Mouse (Mus musculus) kidney, postnatal 0 days (tissue): ENCODE data around the gene Mrps17. TPM values are rescaled to one million over a fixed set of nuclear protein-coding genes. Genes with fewer than 3 reads are reported as not detected.
A peak's percentile ranks its signal among the peaks of the same experiment; 100 is the strongest.

Experiments
- ATAC-seq: fragments of 200-750 bp; cut with Nextera tagmentation; replicated peaks from 2 replicates; pipeline ENCODE4 v1.8.0; 2017; ENCODE audit warnings: low read depth, moderate number of reproducible peaks, moderate TSS enrichment, moderate library complexity; ENCODE audit not compliant: low FRiP score
- DNase-seq: peaks from one replicate; pipeline ENCODE4 v3.0.0-alpha.2; 2016; ENCODE audit warnings: low spot score
- H3K27ac ChIP-seq: fragments of 300-500 bp; sonication (generic); 2 replicates; pipeline ENCODE4 v1.5.1; 2014; ENCODE audit warnings: mild to moderate bottlenecking
- H3K27me3 ChIP-seq: fragments of 300-500 bp; sonication (generic); 2 replicates; pipeline ENCODE4 v1.6.1; 2014; ENCODE audit warnings: low read length, mixed read lengths; ENCODE audit not compliant: insufficient read depth
- H3K36me3 ChIP-seq: fragments of 300-500 bp; sonication (generic); 2 replicates; pipeline ENCODE4 v1.6.1; 2014; ENCODE audit warnings: low read length, mixed read lengths; ENCODE audit not compliant: insufficient read depth
- H3K4me1 ChIP-seq: fragments of 300-500 bp; sonication (generic); replicated peaks from 2 replicates; pipeline ENCODE4 v1.6.1; 2014; ENCODE audit warnings: antibody characterized with exemption, low read length, mixed read lengths; ENCODE audit not compliant: insufficient read depth
- H3K4me2 ChIP-seq: fragments of 300-500 bp; sonication (generic); 2 replicates; pipeline ENCODE4 v1.6.1; 2014; ENCODE audit warnings: mild to moderate bottlenecking, low read length, moderate library complexity, mixed read lengths
- H3K4me3 ChIP-seq: fragments of 300-500 bp; sonication (generic); replicated peaks from 2 replicates; pipeline ENCODE4 v1.5.1; 2014; ENCODE audit warnings: low read depth, low read length
- H3K9ac ChIP-seq: fragments of 300-500 bp; sonication (generic); 2 replicates; pipeline ENCODE4 v1.6.1; 2014; ENCODE audit warnings: low read depth, low read length
- H3K9me3 ChIP-seq: fragments of 300-500 bp; sonication (generic); replicated peaks from 2 replicates; pipeline ENCODE4 v1.6.1; 2016; ENCODE audit warnings: low read length, inconsistent platforms, mixed read lengths
- CTCF ChIP-seq: IDR thresholded peaks from 2 replicates; pipeline ENCODE4 v1.5.1; 2016; ENCODE audit warnings: antibody characterized with exemption, low read depth, mild to moderate bottlenecking, moderate library complexity
- WGBS: fragments of 180-500 bp; shearing (Covaris S2); extraction: QIAGEN DNeasy Blood & Tissue Kit; methylation state at CpG from one replicate; pipeline ENCODE4 v1.1.7; 2014; 5-methylcytosine and 5-hydroxymethylcytosine counted together
- polyA plus RNA-seq: library from polyadenylated mRNA; unstranded; fragments of >200 nt; fragmentation: Nextera tagmentation; extraction: Ambion mirVana; gene quantifications from 2 replicates; pipeline ENCODE4 v1.2.1, GENCODE M21; 2015

The Mrps17 gene
- polyA plus RNA-seq, 1 experiment from 2014 or later: 209 TPM

DNA sequence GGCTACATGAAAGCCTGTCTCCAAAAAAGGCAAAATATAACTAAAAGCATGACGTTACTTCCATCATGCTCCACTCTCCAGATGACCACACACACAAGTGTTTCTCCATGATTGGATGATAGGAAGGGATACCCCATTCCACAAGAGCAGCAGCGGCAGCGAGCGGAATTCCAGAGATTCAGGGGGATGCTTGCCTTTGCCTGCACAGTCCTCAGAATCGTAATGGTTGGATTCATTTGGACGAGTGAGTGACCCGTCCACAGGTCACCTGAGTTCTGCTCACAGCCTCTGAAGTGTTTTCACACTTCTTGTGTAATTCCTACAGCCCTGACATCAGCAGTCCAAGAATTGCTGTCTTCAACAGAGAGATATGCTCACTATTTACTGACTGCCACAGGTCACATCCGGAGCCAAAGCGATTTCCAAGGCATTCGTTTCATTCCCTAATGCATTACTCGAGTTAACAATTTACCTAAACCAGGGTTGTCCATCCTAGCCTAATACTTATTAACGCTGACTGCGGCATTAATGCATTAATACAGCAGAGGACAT lies 44.7 kb downstream of the Mrps17 start:
- no peaks in the 10 kb centered on the region for H3K27me3 ChIP-seq
- peaks cover 14% of the 10 kb centered on the region for H3K36me3 ChIP-seq
- H3K4me1 ChIP-seq: no peaks in the 10 kb centered on the region
- no peak overlapping the region for H3K4me2 ChIP-seq
- peak; percentile 55; the same call in 1 of the 2 replicates for ATAC-seq
- peak; percentile 26 for DNase-seq
- H3K9ac ChIP-seq: no peak overlapping the region
- no peak for TF ChIP-seq CTCF
- H3K27ac ChIP-seq: peak overlapping the region; percentile 27; the same call in 1 of the 2 replicates
- H3K9me3 ChIP-seq: no peaks in the 10 kb centered on the region
- H3K4me3 ChIP-seq: no peak overlapping the region
- WGBS: 63% methylated on average over 13 of the region's 13 CpGs

DNA sequence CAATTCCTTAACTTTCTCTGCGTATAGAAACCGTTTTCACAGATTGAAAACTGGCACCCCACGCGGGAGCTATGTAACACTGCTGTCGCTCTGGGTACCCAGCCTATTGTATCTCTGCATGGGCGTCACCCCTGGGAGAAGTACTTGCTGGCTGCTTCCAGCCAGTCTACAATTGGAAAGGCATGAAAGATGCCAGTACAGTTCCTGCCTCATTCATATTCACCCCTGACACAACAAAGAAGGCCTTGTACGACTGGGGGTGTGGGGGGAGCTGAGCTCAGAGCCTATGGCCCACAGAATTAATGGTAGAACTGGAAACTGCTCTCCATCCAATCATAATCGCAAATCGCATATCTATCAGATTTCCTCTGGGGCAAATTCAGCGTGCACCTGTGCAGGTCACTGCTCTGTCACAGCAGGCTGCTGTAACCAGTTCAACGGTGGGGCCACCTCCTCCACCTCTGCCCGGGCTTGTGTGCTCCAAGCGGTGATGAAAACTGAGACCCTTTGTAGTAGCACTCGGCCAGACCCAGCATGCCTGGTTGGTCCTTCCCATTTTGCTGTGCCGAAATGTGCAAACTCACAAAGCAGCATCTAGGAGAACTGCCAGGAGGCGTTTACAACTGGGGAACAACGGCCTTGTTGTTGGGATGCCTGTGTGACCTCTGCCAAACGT lies 46.7 kb downstream of the Mrps17 start:
- Histone ChIP-seq H3K9me3 (no peaks in the 10 kb centered on the region), H3K4me2 (no peak overlapping the region), H3K9ac (no peak overlapping the region), H3K4me1 (no peaks in the 10 kb centered on the region), H3K36me3 (peaks cover 11% of the 10 kb centered on the region), H3K27ac (peak overlapping the region; percentile 47; the same call in 1 of the 2 replicates), H3K27me3 (no peaks in the 10 kb centered on the region), H3K4me3 (no peak overlapping the region)
- ATAC-seq (peak; percentile 66; the same call in 1 of the 2 replicates), DNase-seq (no peak)
- WGBS: 59% methylated on average over 18 of the region's 18 CpGs
- no peak for TF ChIP-seq CTCF

DNA sequence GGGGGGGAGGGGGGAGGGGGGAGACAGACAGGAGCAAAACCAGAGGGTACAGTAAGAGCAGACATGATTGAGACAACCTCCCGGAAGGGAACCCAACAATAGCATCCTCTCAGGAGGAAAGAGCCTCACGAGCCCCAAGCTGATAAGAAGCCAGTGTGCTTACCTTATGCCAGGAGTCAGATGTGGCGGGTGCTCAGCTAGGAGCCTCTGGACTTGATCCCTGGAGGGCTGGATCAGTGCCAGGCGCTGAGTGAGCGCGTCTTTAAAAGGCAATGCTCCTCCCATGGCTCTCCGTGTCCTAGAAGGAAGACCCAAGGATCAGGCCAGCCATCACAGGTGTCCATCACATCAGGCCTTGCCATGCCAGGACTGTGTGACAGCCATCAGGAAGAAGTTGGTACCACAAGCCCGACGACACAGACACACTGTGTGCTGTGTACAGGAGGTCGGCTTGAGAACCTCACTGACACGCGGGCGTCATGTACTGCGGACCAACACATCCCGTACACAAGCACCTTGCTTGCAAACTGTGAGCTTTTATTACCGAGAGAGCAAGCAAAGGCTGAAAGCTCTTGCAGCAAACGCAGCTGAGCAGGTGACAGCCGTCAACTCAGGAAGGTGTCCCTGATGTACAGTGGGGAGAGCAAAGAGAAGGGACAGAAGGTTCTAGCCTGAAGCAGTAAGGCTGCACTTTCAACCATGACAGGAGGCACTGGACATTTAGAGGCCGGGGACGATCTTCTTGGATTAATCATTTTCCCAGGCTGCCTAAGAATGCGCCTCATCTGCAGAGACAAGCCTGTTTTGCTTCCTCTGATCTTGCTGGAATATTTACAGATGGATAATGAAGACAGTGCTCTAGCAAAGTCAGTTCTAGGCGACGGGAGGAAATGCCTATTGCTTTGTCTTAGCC lies 55.4 kb downstream of the Mrps17 start:
- ATAC-seq: peak; percentile 47
- H3K27ac ChIP-seq: peak overlapping the region; percentile 73
- WGBS: 76% methylated on average over 23 of the region's 23 CpGs

More for the DNA sequence above, 55.4 kb downstream of the Mrps17 start:
- Histone ChIP-seq H3K36me3 (no peaks in the 10 kb centered on the region), H3K4me3 (no peak overlapping the region), H3K9me3 (no peaks in the 10 kb centered on the region), H3K27me3 (no peaks in the 10 kb centered on the region), H3K4me1 (no peaks in the 10 kb centered on the region), H3K9ac (no peak overlapping the region), H3K4me2 (no peak overlapping the region)
- DNase-seq: peak; percentile 11
- TF ChIP-seq CTCF: no peak

Other genes with a start within 250 kb of the Mrps17 start
- 35.4 and 36.7 TPM in 2 replicates for gene Sfswap, start 214.3 kb upstream of the Mrps17 start, polyA plus RNA-seq
- gene Mmp17, start 131.3 kb upstream of the Mrps17 start, polyA plus RNA-seq: 1.5 and 2.0 TPM in 2 replicates
- 2.9 and 3.7 TPM in 2 replicates for gene Zfp11, start 45.4 kb upstream of the Mrps17 start, polyA plus RNA-seq
- gene Sept14, start 7.0 kb upstream of the Mrps17 start, polyA plus RNA-seq: 0.17 TPM in 1 of 2 replicates, not detected in the other
- gene Nipsnap2, start 9.6 kb downstream of the Mrps17 start, polyA plus RNA-seq: 225 and 228 TPM in 2 replicates
- 65.8 and 66.1 TPM in 2 replicates for gene Psph, start 72.0 kb downstream of the Mrps17 start, polyA plus RNA-seq
- 52.1 and 55.5 TPM in 2 replicates for gene Sumf2, start 131.5 kb downstream of the Mrps17 start, polyA plus RNA-seq
- 1,323 and 1,401 TPM in 2 replicates for gene Chchd2, start 172.0 kb downstream of the Mrps17 start, polyA plus RNA-seq
- 6.1 and 6.6 TPM in 2 replicates for gene Zbed5, start 180.2 kb downstream of the Mrps17 start, polyA plus RNA-seq
- gene Phkg1, start 183.1 kb downstream of the Mrps17 start, polyA plus RNA-seq: 0.05 and 0.10 TPM in 2 replicates
- gene Nupr1l, start 193.0 kb downstream of the Mrps17 start, polyA plus RNA-seq: 6.5 and 6.8 TPM in 2 replicates
- gene Vkorc1l1, start 226.5 kb downstream of the Mrps17 start, polyA plus RNA-seq: 19.4 and 20.7 TPM in 2 replicates